Mouse (Mus musculus): ENCODE measurements around the gene Anxa4.

DNA sequence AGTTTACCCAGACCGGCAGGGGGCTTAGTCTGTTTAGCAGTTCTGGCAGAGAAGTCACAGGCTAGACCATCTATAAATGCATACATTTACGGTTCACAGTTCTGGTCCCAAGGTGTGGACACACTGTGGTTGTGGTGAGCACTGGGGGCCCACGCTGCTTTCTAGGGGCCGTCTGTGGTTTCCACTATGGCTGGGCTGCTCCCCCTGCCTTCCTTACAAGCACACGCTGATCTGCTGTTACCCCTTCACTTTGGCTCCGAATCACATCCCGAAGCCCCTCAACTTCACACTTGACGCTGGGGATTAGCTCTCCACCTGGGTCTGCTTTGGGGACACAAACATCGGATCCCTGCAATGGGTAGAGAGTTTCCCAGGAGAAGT is 29.7 kb upstream of the Anxa4 start:
- TF ChIP-seq CTCF (IDR thresholded peaks at IDR 0.05; ENCODE audit: extremely low read depth, insufficient read depth, low read length) = no peak
- TF ChIP-seq POLR2A (IDR thresholded peaks at IDR 0.05; ENCODE audit: extremely low read depth, insufficient read depth, low read length) = no peak

Data from cortical plate, adult 2 months (tissue).